Mouse (Mus musculus): ENCODE data around the gene Nkd2. TPM values are rescaled to one million over a fixed set of nuclear protein-coding genes. Genes with fewer than 3 reads are reported as not detected.
A peak's percentile ranks its signal among the peaks of the same experiment; 100 is the strongest.

Nkd2 gene
- polyA plus RNA-seq, 1 experiment from 2014 or later, result 4.7 TPM

GRCm38 (mm10) chr13:73827243-73827642 lies 20.2 kb downstream of the Nkd2 start:
- no peak overlapping the region for H3K9ac ChIP-seq (ENCODE audit: low read length)
- H3K27ac ChIP-seq (replicated peaks), result no peak overlapping the region
- DNase-seq (ENCODE audit: low spot score) (no peak), ATAC-seq (ENCODE audit: low FRiP score, low TSS enrichment) (no peak)
- no peak overlapping the region for H3K4me3 ChIP-seq (ENCODE audit: low read depth, low read length)
- WGBS, result 56% methylated on average over 8 of the region's 8 CpGs
- no peak for TF ChIP-seq EP300 (optimal IDR thresholded peaks at IDR 0.05)
- TF ChIP-seq CTCF (IDR thresholded peaks at IDR 0.05; ENCODE audit: low read depth), result no peak
- no peaks in the 10 kb centered on the region for H3K36me3 ChIP-seq (ENCODE audit: control insufficient read depth, insufficient read depth, low read length)
- no peak overlapping the region for H3K4me2 ChIP-seq (replicated peaks; ENCODE audit: low read depth)
- H3K4me1 ChIP-seq (replicated peaks; ENCODE audit: control insufficient read depth, insufficient read depth), result no peaks in the 10 kb centered on the region
- H3K27me3 ChIP-seq (ENCODE audit: control insufficient read depth, insufficient read depth, low read length), result no peaks in the 10 kb centered on the region
- H3K9me3 ChIP-seq (ENCODE audit: control insufficient read depth, low read length), result no peaks in the 10 kb centered on the region

GRCm38 (mm10) chr13:73823711-73824110 lies 23.7 kb downstream of the Nkd2 start:
- no peak for DNase-seq (ENCODE audit: low spot score)
- no peak overlapping the region for H3K27ac ChIP-seq (replicated peaks)
- H3K36me3 ChIP-seq (ENCODE audit: control insufficient read depth, insufficient read depth, low read length), result no peaks in the 10 kb centered on the region
- H3K4me2 ChIP-seq (replicated peaks; ENCODE audit: low read depth), result no peak overlapping the region
- H3K9me3 ChIP-seq (ENCODE audit: control insufficient read depth, low read length), result no peaks in the 10 kb centered on the region
- 48% methylated on average over 6 of the region's 6 CpGs for WGBS
- H3K4me1 ChIP-seq (replicated peaks; ENCODE audit: control insufficient read depth, insufficient read depth), result no peaks in the 10 kb centered on the region
- H3K27me3 ChIP-seq (ENCODE audit: control insufficient read depth, insufficient read depth, low read length), result no peaks in the 10 kb centered on the region
- no peak for ATAC-seq (ENCODE audit: low FRiP score, low TSS enrichment)
- H3K4me3 ChIP-seq (ENCODE audit: low read depth, low read length), result no peak overlapping the region
- no peak for TF ChIP-seq EP300 (optimal IDR thresholded peaks at IDR 0.05)
- no peak for TF ChIP-seq CTCF (IDR thresholded peaks at IDR 0.05; ENCODE audit: low read depth)
- no peak overlapping the region for H3K9ac ChIP-seq (ENCODE audit: low read length)

GRCm38 (mm10) chr13:73822187-73822800 lies 25.1 kb downstream of the Nkd2 start:
- ATAC-seq (ENCODE audit: low FRiP score, low TSS enrichment) (0 out of 2 replicates have a peak, but pooled peaks have one; percentile 2), DNase-seq (ENCODE audit: low spot score) (peak; percentile 77)
- Histone ChIP-seq H3K36me3 (ENCODE audit: control insufficient read depth, insufficient read depth, low read length) (no peaks in the 10 kb centered on the region), H3K4me1 (replicated peaks; ENCODE audit: control insufficient read depth, insufficient read depth) (no peaks in the 10 kb centered on the region), H3K9ac (ENCODE audit: low read length) (no peak overlapping the region), H3K4me3 (ENCODE audit: low read depth, low read length) (no peak overlapping the region), H3K9me3 (ENCODE audit: control insufficient read depth, low read length) (no peaks in the 10 kb centered on the region), H3K27me3 (ENCODE audit: control insufficient read depth, insufficient read depth, low read length) (no peaks in the 10 kb centered on the region), H3K27ac (replicated peaks) (no peak overlapping the region), H3K4me2 (replicated peaks; ENCODE audit: low read depth) (no peak overlapping the region)
- WGBS, result 65% methylated on average over 4 of the region's 4 CpGs
- TF ChIP-seq CTCF (IDR thresholded peaks at IDR 0.05; ENCODE audit: low read depth) (peak; percentile 95), EP300 (optimal IDR thresholded peaks at IDR 0.05) (no peak)

- no peak for ATAC-seq (ENCODE audit: low FRiP score, low TSS enrichment)
- 86% methylated on average over 7 of the region's 7 CpGs for WGBS
- H3K4me3 ChIP-seq (ENCODE audit: low read depth, low read length), result no peak overlapping the region
Observed at GRCm38 (mm10) chr13:73821251-73821650, 26.2 kb downstream of the Nkd2 start.

DNA sequence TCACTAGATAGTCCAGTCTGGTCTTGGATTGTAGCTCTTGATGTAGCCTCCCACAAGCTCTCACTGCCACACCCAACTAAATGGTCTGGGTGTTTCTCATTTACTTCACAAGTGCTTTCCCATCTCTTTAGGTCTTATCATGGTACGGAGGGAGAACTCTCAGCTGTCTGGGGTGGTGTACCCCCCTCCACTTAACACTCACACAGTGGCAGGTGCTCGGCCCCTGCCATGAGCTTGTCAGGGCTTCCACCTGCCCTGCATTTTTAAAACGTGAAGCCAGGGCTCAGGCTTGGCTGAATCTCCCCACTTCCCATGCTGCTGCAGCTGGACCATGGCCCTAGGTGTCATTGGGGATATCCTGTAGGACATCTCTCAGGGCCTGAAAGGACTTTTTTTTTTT lies 28.5 kb downstream of the Nkd2 start:
- no peaks in the 10 kb centered on the region for H3K4me1 ChIP-seq (replicated peaks; ENCODE audit: control insufficient read depth, insufficient read depth)
- no peaks in the 10 kb centered on the region for H3K27me3 ChIP-seq (ENCODE audit: control insufficient read depth, insufficient read depth, low read length)
- H3K36me3 ChIP-seq (ENCODE audit: control insufficient read depth, insufficient read depth, low read length), result peaks cover 2% of the 10 kb centered on the region; the same call in 1 of the 2 replicates
- no peak for DNase-seq (ENCODE audit: low spot score)
- no peak overlapping the region for H3K27ac ChIP-seq (replicated peaks)
- H3K9me3 ChIP-seq (ENCODE audit: control insufficient read depth, low read length), result no peaks in the 10 kb centered on the region
- H3K4me3 ChIP-seq (ENCODE audit: low read depth, low read length), result no peak overlapping the region
- no peak overlapping the region for H3K9ac ChIP-seq (ENCODE audit: low read length)
- no peak overlapping the region for H3K4me2 ChIP-seq (replicated peaks; ENCODE audit: low read depth)
- ATAC-seq (ENCODE audit: low FRiP score, low TSS enrichment), result no peak
- TF ChIP-seq CTCF (IDR thresholded peaks at IDR 0.05; ENCODE audit: low read depth), result no peak
- no peak for TF ChIP-seq EP300 (optimal IDR thresholded peaks at IDR 0.05)
- 71% methylated on average over 3 of the region's 3 CpGs for WGBS

More at GRCm38 (mm10) chr13:73821251-73821650, 26.2 kb downstream of the Nkd2 start:
- Histone ChIP-seq H3K36me3 (ENCODE audit: control insufficient read depth, insufficient read depth, low read length) (no peaks in the 10 kb centered on the region; the same call in 1 of the 2 replicates), H3K4me2 (replicated peaks; ENCODE audit: low read depth) (no peak overlapping the region), H3K27me3 (ENCODE audit: control insufficient read depth, insufficient read depth, low read length) (no peaks in the 10 kb centered on the region), H3K9ac (ENCODE audit: low read length) (no peak overlapping the region), H3K27ac (replicated peaks) (no peak overlapping the region), H3K4me1 (replicated peaks; ENCODE audit: control insufficient read depth, insufficient read depth) (no peaks in the 10 kb centered on the region), H3K9me3 (ENCODE audit: control insufficient read depth, low read length) (no peaks in the 10 kb centered on the region)
- no peak for TF ChIP-seq CTCF (IDR thresholded peaks at IDR 0.05; ENCODE audit: low read depth)
- no peak for TF ChIP-seq EP300 (optimal IDR thresholded peaks at IDR 0.05)
- no peak for DNase-seq (ENCODE audit: low spot score)

DNA sequence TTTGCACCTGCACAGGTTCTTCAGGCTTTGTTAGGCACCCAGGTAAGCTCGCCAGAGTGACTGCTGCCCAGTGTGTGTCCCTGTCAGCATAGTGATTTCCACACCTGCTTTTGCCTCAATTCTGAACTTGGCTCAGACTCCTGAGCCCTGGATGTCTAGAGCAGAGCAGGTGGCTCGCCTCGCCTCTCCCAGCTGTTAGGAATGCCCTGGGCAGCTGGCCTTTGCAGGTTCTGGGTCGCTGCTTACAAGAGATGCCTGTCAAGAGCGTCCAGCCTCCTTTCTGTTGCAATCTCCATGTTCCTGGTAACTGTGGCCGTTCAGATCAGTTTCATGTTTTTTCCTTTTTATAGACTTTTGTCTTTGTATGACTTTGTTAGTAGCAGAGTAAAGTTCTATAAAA lies 31.1 kb downstream of the Nkd2 start:
- no peak for DNase-seq (ENCODE audit: low spot score)
- WGBS, result 72% methylated on average over 6 of the region's 6 CpGs

More for the DNA sequence above, 31.1 kb downstream of the Nkd2 start:
- no peak for ATAC-seq (ENCODE audit: low FRiP score, low TSS enrichment)
- Histone ChIP-seq H3K9me3 (ENCODE audit: control insufficient read depth, low read length) (no peaks in the 10 kb centered on the region), H3K9ac (ENCODE audit: low read length) (no peak overlapping the region), H3K36me3 (ENCODE audit: control insufficient read depth, insufficient read depth, low read length) (peaks cover 2% of the 10 kb centered on the region; the same call in 1 of the 2 replicates), H3K4me2 (replicated peaks; ENCODE audit: low read depth) (no peak overlapping the region), H3K4me1 (replicated peaks; ENCODE audit: control insufficient read depth, insufficient read depth) (no peaks in the 10 kb centered on the region), H3K4me3 (ENCODE audit: low read depth, low read length) (no peak overlapping the region), H3K27me3 (ENCODE audit: control insufficient read depth, insufficient read depth, low read length) (no peaks in the 10 kb centered on the region), H3K27ac (replicated peaks) (no peak overlapping the region)
- no peak for TF ChIP-seq EP300 (optimal IDR thresholded peaks at IDR 0.05)
- no peak for TF ChIP-seq CTCF (IDR thresholded peaks at IDR 0.05; ENCODE audit: low read depth)

Measured in stomach, postnatal 0 days (tissue).